Mouse (Mus musculus) hindbrain, embryonic 12.5 days (tissue): ENCODE measurements at regions not wholly inside any gene's neighbourhood (a gene's known extent, or its start where the extent isn't known, plus 50 kb on each side); places are given as distances from the start of the nearest gene placed in this dataset.

Experiments
- ATAC-seq: fragments of 200-750 bp; cut with Nextera tagmentation; 2 replicates; pipeline ENCODE4 v1.8.0; 2017; ENCODE audit warnings: moderate TSS enrichment; ENCODE audit not compliant: low FRiP score
- H3K27ac ChIP-seq: fragments of 300-500 bp; sonication (generic); 2 replicates; pipeline ENCODE4 v1.5.1; 2016; ENCODE audit warnings: mild to moderate bottlenecking
- H3K27me3 ChIP-seq: fragments of 300-500 bp; sonication (generic); 2 replicates; pipeline ENCODE4 v1.6.1; 2016; ENCODE audit warnings: mild to moderate bottlenecking
- H3K36me3 ChIP-seq: fragments of 300-500 bp; sonication (generic); 2 replicates; pipeline ENCODE4 v1.6.1; 2016; ENCODE audit warnings: mild to moderate bottlenecking
- H3K4me1 ChIP-seq: fragments of 300-500 bp; sonication (generic); 2 replicates; pipeline ENCODE4 v1.6.1; 2016
- H3K4me2 ChIP-seq: fragments of 300-500 bp; sonication (generic); replicated peaks from 2 replicates; pipeline ENCODE4 v1.6.1; 2016; ENCODE audit warnings: mild to moderate bottlenecking
- H3K4me3 ChIP-seq: fragments of 300-500 bp; sonication (generic); 2 replicates; pipeline ENCODE4 v1.5.1; 2016; ENCODE audit warnings: mild to moderate bottlenecking
- H3K9ac ChIP-seq: fragments of 300-500 bp; sonication (generic); 2 replicates; pipeline ENCODE4 v1.6.1; 2016; ENCODE audit warnings: mild to moderate bottlenecking, moderate library complexity
- H3K9me3 ChIP-seq: fragments of 300-500 bp; sonication (generic); replicated peaks from 2 replicates; pipeline ENCODE4 v1.6.1; 2016; ENCODE audit warnings: mild to moderate bottlenecking
- WGBS: fragments of 180-500 bp; shearing (Covaris S2); methylation state at CpG from one replicate; pipeline ENCODE4 v1.1.7; 2016; 5-methylcytosine and 5-hydroxymethylcytosine counted together

DNA sequence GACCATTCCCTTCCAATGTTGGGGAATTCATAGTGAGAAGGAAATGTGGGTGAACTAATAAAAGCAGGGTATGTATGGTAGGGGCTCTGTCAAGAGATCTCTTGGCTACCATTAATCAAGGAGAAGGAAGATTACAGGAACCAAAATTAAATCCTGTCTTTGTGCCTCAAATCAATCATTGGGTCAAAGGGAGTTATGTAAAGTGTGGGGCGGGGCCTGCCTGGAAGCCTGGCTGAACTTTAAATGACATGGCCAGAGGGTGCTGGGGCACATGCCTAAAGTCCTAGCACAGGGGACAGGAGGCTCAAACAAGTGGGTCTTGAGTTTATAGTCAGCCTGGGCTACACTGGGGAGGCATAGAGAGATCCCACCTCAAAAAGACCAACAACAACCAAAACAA lies 259.0 kb upstream of the Zfp64 start:
- no peak for ATAC-seq
- H3K27me3 ChIP-seq: no peaks in the 10 kb centered on the region
- no peaks in the 10 kb centered on the region for H3K36me3 ChIP-seq
- H3K4me3 ChIP-seq: no peak overlapping the region
- H3K4me2 ChIP-seq: no peak overlapping the region
- 71% methylated on average over 1 of the region's 1 CpGs for WGBS
- peaks cover 11% of the 10 kb centered on the region for H3K4me1 ChIP-seq
- no peaks in the 10 kb centered on the region for H3K9me3 ChIP-seq
- H3K27ac ChIP-seq: no peak overlapping the region
- no peak overlapping the region for H3K9ac ChIP-seq

DNA sequence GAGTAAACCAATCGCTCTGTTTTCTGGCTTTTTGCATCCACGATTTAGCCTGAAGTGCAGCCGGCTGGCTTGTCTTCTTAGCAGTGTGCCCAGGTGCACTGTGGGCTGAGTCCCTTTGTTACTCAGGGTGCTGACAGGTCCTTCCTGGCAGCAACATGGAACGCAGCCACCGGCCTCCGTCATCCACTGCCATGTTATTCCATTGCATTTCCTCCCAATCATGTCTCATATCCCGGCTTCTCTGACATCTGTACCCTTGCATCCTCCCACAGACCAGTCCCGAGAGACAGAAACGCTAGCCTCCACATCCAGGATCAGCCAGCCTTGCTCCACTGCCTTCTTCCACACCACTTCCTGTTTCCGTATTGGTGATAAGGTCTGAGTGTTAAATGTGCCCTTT lies 257.9 kb upstream of the Zfp64 start:
- Histone ChIP-seq H3K9me3 (no peaks in the 10 kb centered on the region), H3K9ac (no peak overlapping the region), H3K4me3 (no peak overlapping the region), H3K27ac (peak overlapping the region; percentile 41; the same call in 1 of the 2 replicates), H3K4me2 (no peak overlapping the region), H3K36me3 (no peaks in the 10 kb centered on the region), H3K27me3 (no peaks in the 10 kb centered on the region), H3K4me1 (peaks cover 11% of the 10 kb centered on the region)
- WGBS: 45% methylated on average over 10 of the region's 10 CpGs
- ATAC-seq: no peak

DNA sequence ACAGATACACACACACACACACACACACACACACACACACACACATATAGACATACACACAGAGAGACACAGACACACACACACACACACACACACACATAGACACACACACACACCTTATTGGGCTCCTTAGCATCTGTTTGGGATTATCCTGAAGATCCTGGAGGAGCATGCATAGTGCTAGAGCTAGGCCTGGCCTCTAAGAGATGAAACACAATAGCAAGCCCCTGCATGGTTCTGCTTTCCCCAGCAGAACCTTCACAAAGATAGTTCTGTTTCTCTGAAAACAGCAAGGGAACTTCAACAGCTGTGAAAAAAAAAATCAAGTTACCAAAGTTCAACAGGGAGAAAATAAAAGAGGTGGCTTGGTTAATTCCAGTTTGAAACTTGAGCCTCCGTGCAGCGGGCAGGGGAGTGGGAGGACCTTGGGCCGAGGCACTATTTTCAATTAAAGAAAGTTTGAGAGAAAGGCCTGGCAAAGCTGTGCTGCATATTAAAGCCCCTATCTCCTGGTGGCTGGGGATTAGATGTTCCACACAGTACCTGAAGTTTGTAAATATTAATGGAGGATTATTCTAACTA lies 257.4 kb upstream of the Zfp64 start:
- Histone ChIP-seq H3K36me3 (no peaks in the 10 kb centered on the region), H3K9me3 (no peaks in the 10 kb centered on the region), H3K4me3 (no peak overlapping the region), H3K4me1 (peaks cover 11% of the 10 kb centered on the region), H3K27me3 (no peaks in the 10 kb centered on the region), H3K9ac (no peak overlapping the region), H3K4me2 (no peak overlapping the region), H3K27ac (peak overlapping the region; percentile 62; the same call in 1 of the 2 replicates)
- WGBS: 31% methylated on average over 3 of the region's 3 CpGs
- no peak for ATAC-seq

DNA sequence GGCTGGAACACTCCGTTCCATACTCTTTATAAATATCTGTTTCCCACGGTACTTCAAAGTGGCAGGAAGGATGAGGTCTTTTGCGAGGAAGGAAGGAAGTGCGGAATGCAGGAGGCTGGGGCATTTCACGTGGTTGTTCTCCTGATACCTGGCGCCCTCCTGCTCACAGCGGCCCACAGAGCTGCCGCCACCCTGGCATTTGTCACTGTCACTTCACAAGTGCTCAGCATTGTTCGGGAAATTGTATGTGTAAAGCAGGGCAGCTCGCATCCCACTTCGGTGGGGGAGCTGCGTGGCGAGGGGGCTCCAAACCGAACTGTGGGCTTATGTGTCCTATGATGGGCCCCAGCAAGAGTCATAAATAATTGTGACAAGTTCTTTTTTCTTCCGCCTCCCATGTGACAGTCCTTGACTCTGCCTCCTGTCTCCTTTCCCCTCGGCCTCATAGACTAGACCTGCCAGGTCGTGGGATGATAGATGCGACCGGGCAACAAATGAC lies 248.9 kb upstream of the Zfp64 start:
- Histone ChIP-seq H3K9me3 (no peaks in the 10 kb centered on the region), H3K36me3 (no peaks in the 10 kb centered on the region), H3K4me1 (no peaks in the 10 kb centered on the region), H3K4me3 (no peak overlapping the region), H3K27ac (0 out of 2 replicates have a peak overlapping the region, but pooled peaks have one; percentile 18), H3K27me3 (no peaks in the 10 kb centered on the region), H3K4me2 (peak overlapping the region; percentile 19; the same call in 1 of the 2 replicates), H3K9ac (no peak overlapping the region)
- peak; percentile 67; the same call in 1 of the 2 replicates for ATAC-seq
- 50% methylated on average over 19 of the region's 19 CpGs for WGBS

DNA sequence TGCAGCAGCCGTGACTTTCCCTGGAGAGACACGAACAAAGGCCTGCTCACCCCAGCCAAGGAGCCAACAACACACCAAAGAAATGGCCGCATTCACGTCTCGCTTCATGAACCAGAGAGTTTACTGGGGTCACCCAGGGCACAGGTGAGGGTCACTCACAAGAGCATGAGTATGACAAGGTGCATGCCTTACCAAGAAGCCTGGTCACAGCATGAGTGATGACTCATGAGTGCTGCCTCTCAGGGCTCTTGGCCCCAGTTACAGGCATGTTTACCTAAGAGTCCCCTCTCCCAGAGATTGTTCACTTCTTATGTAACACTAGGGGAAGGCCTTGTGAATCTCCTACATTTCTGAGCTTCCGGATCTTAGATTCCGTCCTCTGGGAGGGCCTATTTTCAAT lies 236.6 kb upstream of the Zfp64 start:
- H3K36me3 ChIP-seq: no peaks in the 10 kb centered on the region
- no peak overlapping the region for H3K27ac ChIP-seq
- 73% methylated on average over 7 of the region's 7 CpGs for WGBS
- H3K4me1 ChIP-seq: peaks cover 4% of the 10 kb centered on the region; the same call in 1 of the 2 replicates
- no peaks in the 10 kb centered on the region for H3K9me3 ChIP-seq
- H3K4me2 ChIP-seq: no peak overlapping the region
- H3K4me3 ChIP-seq: no peak overlapping the region
- H3K27me3 ChIP-seq: no peaks in the 10 kb centered on the region; the same call in 1 of the 2 replicates
- no peak for ATAC-seq
- no peak overlapping the region for H3K9ac ChIP-seq

DNA sequence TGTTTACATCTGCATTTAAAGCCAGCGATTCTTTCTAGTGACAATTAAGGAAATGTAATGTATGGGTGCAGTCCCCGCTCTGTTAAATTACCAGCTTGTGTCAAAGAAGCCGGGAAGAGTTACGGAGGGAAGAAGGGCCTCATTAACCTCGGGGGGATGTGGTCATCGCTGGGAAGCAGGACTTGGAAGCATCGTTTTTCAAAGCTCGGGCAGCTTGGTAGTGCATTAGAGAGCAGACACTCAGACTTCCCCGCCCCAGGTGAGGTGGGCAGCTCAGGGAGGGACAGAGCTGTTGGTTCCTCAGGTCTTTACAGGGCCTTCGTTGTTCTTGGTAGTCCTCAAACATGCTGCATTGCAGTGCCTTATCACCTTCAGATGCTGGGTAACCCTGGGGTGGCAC lies 236.1 kb upstream of the Zfp64 start:
- 53% methylated on average over 10 of the region's 10 CpGs for WGBS
- H3K4me3 ChIP-seq: no peak overlapping the region
- no peaks in the 10 kb centered on the region; the same call in 1 of the 2 replicates for H3K27me3 ChIP-seq
- no peak for ATAC-seq
- H3K4me2 ChIP-seq: no peak overlapping the region
- peaks cover 4% of the 10 kb centered on the region; the same call in 1 of the 2 replicates for H3K4me1 ChIP-seq
- no peaks in the 10 kb centered on the region for H3K36me3 ChIP-seq
- no peak overlapping the region for H3K9ac ChIP-seq
- no peak overlapping the region for H3K27ac ChIP-seq
- H3K9me3 ChIP-seq: no peaks in the 10 kb centered on the region

DNA sequence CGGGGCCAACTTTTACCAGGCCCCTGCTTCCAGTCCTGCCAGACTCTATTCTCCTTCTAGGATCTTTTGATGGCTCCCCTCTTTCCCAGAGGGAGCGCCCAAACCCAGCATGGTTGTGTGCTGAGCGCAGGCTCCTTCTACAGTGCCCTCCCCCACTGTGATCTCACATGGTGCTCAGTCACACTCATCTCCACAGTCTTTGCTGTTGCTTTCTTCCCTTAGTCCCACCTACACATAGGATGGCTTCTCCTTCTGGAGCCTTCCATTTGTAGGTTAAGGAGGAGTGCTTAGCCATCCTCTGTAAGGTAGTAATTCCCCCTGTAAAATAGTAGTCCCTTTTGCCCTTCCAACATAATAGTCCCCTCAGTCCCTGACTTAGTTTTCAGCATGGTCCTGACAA lies 222.2 kb upstream of the Zfp64 start:
- no peak overlapping the region for H3K27ac ChIP-seq
- H3K9me3 ChIP-seq: no peaks in the 10 kb centered on the region
- no peak overlapping the region for H3K9ac ChIP-seq
- 74% methylated on average over 3 of the region's 3 CpGs for WGBS
- no peaks in the 10 kb centered on the region for H3K36me3 ChIP-seq
- no peak overlapping the region for H3K4me2 ChIP-seq
- no peak overlapping the region for H3K4me3 ChIP-seq
- H3K27me3 ChIP-seq: no peaks in the 10 kb centered on the region
- H3K4me1 ChIP-seq: no peaks in the 10 kb centered on the region
- ATAC-seq: no peak

DNA sequence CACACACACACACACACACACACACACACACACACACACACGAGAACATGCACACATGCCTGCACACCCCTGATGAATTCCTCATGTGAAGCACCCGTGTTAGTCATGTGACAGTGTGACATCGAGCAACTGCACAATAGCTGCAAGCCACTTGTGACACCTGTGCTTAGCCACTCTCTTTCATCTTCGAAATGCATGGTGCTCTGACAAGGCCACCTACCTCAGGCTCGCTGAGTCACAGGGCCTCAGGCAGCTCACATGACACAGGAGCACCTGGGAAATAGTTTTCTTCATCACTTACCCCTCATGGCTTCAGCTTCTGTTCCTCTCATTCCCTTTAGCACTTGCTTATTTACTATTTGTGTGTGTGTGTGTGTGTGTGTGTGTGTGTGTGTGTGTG lies 213.4 kb upstream of the Zfp64 start:
- ATAC-seq: no peak
- WGBS: 79% methylated on average over 5 of the region's 5 CpGs
- H3K36me3 ChIP-seq: no peaks in the 10 kb centered on the region
- no peaks in the 10 kb centered on the region for H3K4me1 ChIP-seq
- no peak overlapping the region for H3K9ac ChIP-seq
- no peaks in the 10 kb centered on the region for H3K9me3 ChIP-seq
- no peak overlapping the region for H3K4me2 ChIP-seq
- no peak overlapping the region for H3K27ac ChIP-seq
- no peak overlapping the region for H3K4me3 ChIP-seq
- H3K27me3 ChIP-seq: no peaks in the 10 kb centered on the region

DNA sequence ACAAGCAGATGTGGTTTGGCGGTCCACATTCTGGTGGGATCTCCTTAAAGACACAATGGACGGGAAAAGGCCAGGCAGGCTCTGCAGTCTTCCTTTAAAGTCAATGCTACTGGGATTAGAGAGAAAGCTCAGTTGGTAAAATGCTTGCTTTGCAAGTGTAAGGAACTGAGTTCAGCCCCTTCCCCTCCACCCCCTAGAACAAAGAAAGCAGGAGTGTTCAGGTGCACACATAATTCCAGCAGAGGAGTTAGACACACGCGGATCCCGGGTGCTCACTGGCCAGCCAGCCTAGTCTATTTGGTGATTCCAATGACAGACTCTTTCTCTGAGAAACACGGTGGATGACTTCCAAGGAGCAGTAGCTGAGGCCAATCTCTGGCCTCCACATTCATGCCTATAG lies 213.0 kb upstream of the Zfp64 start:
- no peaks in the 10 kb centered on the region for H3K9me3 ChIP-seq
- H3K27me3 ChIP-seq: no peaks in the 10 kb centered on the region
- H3K9ac ChIP-seq: no peak overlapping the region
- H3K27ac ChIP-seq: no peak overlapping the region
- 84% methylated on average over 6 of the region's 6 CpGs for WGBS
- H3K4me2 ChIP-seq: no peak overlapping the region
- no peak overlapping the region for H3K4me3 ChIP-seq
- H3K36me3 ChIP-seq: no peaks in the 10 kb centered on the region
- no peaks in the 10 kb centered on the region for H3K4me1 ChIP-seq
- no peak for ATAC-seq

DNA sequence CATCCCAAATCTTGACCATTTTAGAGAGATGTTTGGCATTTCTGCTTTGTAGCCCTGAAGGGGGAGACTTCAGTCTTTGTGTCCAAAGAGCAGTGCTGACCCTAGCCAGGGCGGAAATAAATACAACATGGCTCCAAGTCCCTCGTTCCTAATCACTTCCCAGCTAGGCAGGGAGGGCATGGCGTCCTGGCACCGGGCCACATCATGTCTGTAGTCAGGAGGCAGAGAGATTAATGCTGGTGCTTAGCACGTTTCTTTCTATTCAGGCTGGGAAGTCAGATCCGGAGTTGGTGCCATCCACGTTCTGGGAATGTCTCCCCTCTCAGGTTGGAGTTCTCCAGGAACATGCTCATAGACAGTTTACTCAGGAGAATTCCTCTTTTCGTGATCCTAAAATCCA lies 206.3 kb upstream of the Zfp64 start:
- no peak overlapping the region for H3K4me2 ChIP-seq
- H3K9ac ChIP-seq: no peak overlapping the region
- no peak overlapping the region for H3K27ac ChIP-seq
- no peaks in the 10 kb centered on the region for H3K9me3 ChIP-seq
- no peaks in the 10 kb centered on the region for H3K27me3 ChIP-seq
- H3K4me1 ChIP-seq: peaks cover 15% of the 10 kb centered on the region
- 76% methylated on average over 8 of the region's 8 CpGs for WGBS
- no peaks in the 10 kb centered on the region for H3K36me3 ChIP-seq
- no peak for ATAC-seq
- no peak overlapping the region for H3K4me3 ChIP-seq

DNA sequence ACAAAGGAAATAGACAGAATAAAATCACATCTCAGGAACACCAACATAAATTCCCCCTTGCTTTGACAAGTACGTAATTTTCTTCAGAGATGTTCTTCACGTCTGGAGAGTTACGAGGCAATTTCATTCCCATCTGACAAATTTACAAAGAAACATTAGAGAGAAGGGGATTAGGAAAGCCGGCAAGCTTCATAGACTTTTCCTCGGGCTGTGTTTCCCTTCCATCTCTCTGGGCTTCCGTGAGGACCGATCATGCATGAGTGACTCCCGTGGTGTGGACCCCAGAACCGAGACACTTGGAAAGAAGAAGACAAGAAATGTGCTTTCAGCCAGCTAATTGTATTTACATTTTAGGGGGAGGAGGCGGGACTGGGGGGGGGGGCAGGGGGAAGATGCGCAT lies 203.4 kb upstream of the Zfp64 start:
- H3K9ac ChIP-seq: no peak overlapping the region

DNA sequence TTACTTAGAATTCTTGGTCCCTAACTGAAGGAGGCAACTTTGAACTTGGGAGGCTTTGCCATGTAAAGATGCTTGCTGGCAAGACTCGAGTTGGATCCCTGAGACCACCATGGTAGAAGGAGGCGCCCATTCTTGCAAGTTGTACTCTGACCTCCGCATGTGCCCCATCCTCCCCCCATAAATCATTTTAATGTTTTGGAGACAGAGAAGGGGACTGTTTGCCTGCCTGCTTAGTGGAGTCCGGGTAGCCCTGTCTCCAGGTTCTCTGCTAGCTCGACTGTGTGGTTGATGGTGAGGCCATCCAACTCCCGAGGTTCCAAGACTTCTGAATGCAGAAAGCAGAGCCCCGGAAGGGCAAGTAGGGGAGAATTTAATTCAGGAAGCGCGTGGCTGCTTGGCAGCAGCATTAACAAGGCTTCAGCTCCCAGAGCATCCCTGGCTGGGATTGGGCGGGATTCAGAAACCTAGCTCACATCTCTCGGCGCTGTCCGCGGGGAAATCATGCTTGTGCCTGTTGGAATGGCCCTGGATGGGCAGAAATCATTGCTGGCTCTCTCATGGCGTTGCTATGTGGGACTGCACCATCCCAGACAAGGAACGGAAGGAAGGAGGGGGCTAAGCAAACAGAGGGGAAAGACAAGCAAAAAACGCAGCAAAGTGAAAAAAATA lies 202.8 kb upstream of the Zfp64 start:
- H3K4me1 ChIP-seq: peaks cover 28% of the 10 kb centered on the region
- peak overlapping the region; percentile 6 for H3K4me2 ChIP-seq
- no peaks in the 10 kb centered on the region for H3K27me3 ChIP-seq
- H3K9ac ChIP-seq: no peak overlapping the region
- H3K4me3 ChIP-seq: no peak overlapping the region
- 53% methylated on average over 17 of the region's 17 CpGs for WGBS
- ATAC-seq: no peak
- H3K27ac ChIP-seq: peak overlapping the region; percentile 41; the same call in 1 of the 2 replicates
- H3K9me3 ChIP-seq: no peaks in the 10 kb centered on the region
- no peaks in the 10 kb centered on the region for H3K36me3 ChIP-seq

More for the DNA sequence above, 203.4 kb upstream of the Zfp64 start:
- ATAC-seq: no peak
- 0 out of 2 replicates have a peak overlapping the region, but pooled peaks have one; percentile 44 for H3K27ac ChIP-seq
- H3K27me3 ChIP-seq: no peaks in the 10 kb centered on the region
- no peak overlapping the region for H3K4me3 ChIP-seq
- H3K4me2 ChIP-seq: peak overlapping the region; percentile 6
- no peaks in the 10 kb centered on the region for H3K36me3 ChIP-seq
- WGBS: 38% methylated on average over 11 of the region's 11 CpGs
- no peaks in the 10 kb centered on the region for H3K9me3 ChIP-seq
- peaks cover 28% of the 10 kb centered on the region for H3K4me1 ChIP-seq

DNA sequence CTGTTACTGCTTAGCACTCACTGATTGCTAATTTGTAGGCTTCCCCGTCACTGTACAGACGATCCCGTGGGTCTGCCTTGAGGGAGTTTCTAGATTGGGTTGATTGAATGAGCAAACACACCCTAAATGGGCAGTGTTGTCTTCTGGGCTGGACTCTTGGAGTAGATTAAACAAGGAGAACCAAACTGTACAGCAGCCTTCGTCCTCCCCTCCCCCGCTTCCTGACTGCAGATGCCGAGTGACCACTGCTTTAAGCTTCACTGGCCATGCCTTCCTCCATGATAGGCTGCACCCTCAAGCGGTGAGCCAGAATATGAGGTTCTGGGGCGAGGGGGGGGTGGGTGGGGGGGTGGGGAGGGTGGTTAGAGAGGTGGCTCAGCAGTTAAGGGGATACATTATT lies 201.5 kb upstream of the Zfp64 start:
- WGBS: 67% methylated on average over 8 of the region's 8 CpGs
- H3K4me3 ChIP-seq: no peak overlapping the region
- peaks cover 28% of the 10 kb centered on the region for H3K4me1 ChIP-seq
- no peak overlapping the region for H3K9ac ChIP-seq
- H3K36me3 ChIP-seq: no peaks in the 10 kb centered on the region
- no peaks in the 10 kb centered on the region for H3K9me3 ChIP-seq
- no peaks in the 10 kb centered on the region for H3K27me3 ChIP-seq
- H3K27ac ChIP-seq: no peak overlapping the region
- no peak overlapping the region for H3K4me2 ChIP-seq
- no peak for ATAC-seq
